Mouse (Mus musculus): ENCODE results near the gene Maff.

DNA sequence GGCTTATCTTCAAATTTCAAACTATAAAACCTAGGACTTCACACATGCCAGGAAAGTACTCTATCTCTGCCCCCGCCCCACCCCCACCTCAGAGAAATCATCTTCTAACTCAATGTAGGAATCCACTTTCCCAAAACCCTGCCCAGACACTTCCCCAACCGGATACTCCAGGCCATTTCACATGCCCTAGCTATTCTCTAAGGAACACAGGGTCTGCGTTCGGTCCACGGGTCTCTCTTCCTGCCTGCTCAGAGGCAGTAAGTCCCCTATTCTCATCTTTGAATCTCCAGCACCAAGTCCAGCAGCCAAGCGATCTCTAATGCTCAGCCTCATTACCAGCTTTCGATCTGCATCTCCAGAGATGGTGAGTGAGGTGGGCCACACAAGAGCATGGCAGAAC is 33.2 kb downstream of the Maff start:
- no peak for TF ChIP-seq CTCF (IDR thresholded peaks at IDR 0.05; ENCODE audit: borderline replicate concordance, insufficient read depth, low read depth, low read length)
- no peak for TF ChIP-seq POLR2A (IDR thresholded peaks at IDR 0.05; ENCODE audit: borderline replicate concordance, insufficient read depth, low read length)

Data from cerebellum, adult 2 months (tissue).